Mouse (Mus musculus): ENCODE results near the gene Smco1. TPM values are rescaled to one million over a fixed set of nuclear protein-coding genes. Genes with fewer than 3 reads are reported as not detected.
"Not testable (repeated sequence)": the region's sequence is repeated elsewhere in the genome, so short reads cannot be mapped to it uniquely, and the experiment has no call there.

Smco1 gene
- total and polyA plus RNA-seq, 3 experiments = 10.9 to 29.6 (median 25.2) TPM

- DNase-seq = no peak
- H3K27ac ChIP-seq = no peak overlapping the region
- no peak overlapping the region for H3K4me3 ChIP-seq
- intact Hi-C loops (cut with DNase I) = no loop called here
- no peaks in the 10 kb centered on the region for H3K79me2 ChIP-seq (replicated peaks; ENCODE audit: control insufficient read depth, insufficient read depth, low read length)
- no peaks in the 10 kb centered on the region for H3K4me1 ChIP-seq (ENCODE audit: control insufficient read depth, insufficient read depth, low read length)
- TF ChIP-seq CTCF (IDR thresholded peaks at IDR 0.05) (no peak), POLR2A (IDR thresholded peaks at IDR 0.05; ENCODE audit: insufficient read depth, low read depth, low read length) (no peak), EP300 (IDR thresholded peaks at IDR 0.05; ENCODE audit: insufficient read depth, low read depth, low read length) (no peak)
- H3K36me3 ChIP-seq (ENCODE audit: control insufficient read depth, insufficient read depth, low read length) = no peaks in the 10 kb centered on the region
- no peak overlapping the region for H3K9ac ChIP-seq (ENCODE audit: low read depth, low read length)
- no peaks in the 10 kb centered on the region for H3K27me3 ChIP-seq (ENCODE audit: control insufficient read depth, insufficient read depth, low read length)
- WGBS = 98% methylated on average over 4 of the region's 4 CpGs
Measured at GRCm38 (mm10) chr16:32291821-32292220, 20.6 kb downstream of the Smco1 start.

GRCm38 (mm10) chr16:32299617-32300016 is 28.3 kb downstream of the Smco1 start:
- 96% methylated on average over 4 of the region's 4 CpGs for WGBS
- H3K79me2 ChIP-seq (replicated peaks; ENCODE audit: control insufficient read depth, insufficient read depth, low read length); H3K4me3 ChIP-seq; DNase-seq; H3K27ac ChIP-seq; intact Hi-C loops (cut with DNase I); H3K9ac ChIP-seq (ENCODE audit: low read depth, low read length); H3K27me3 ChIP-seq (ENCODE audit: control insufficient read depth, insufficient read depth, low read length); H3K36me3 ChIP-seq (ENCODE audit: control insufficient read depth, insufficient read depth, low read length); H3K4me1 ChIP-seq (ENCODE audit: control insufficient read depth, insufficient read depth, low read length): not testable (repeated sequence)
- peak; percentile 24; the same call in 1 of the 2 replicates for TF ChIP-seq CTCF (IDR thresholded peaks at IDR 0.05)

GRCm38 (mm10) chr16:32303046-32303445 is 31.8 kb downstream of the Smco1 start:
- H3K4me1 ChIP-seq (ENCODE audit: control insufficient read depth, insufficient read depth, low read length) = no peaks in the 10 kb centered on the region
- intact Hi-C loops (cut with DNase I) = no loop called here
- no peak for DNase-seq
- no peak overlapping the region for H3K27ac ChIP-seq
- no peaks in the 10 kb centered on the region for H3K36me3 ChIP-seq (ENCODE audit: control insufficient read depth, insufficient read depth, low read length)
- H3K27me3 ChIP-seq (ENCODE audit: control insufficient read depth, insufficient read depth, low read length) = no peaks in the 10 kb centered on the region
- TF ChIP-seq CTCF (IDR thresholded peaks at IDR 0.05) = no peak
- TF ChIP-seq EP300 (IDR thresholded peaks at IDR 0.05; ENCODE audit: insufficient read depth, low read depth, low read length) = no peak
- TF ChIP-seq POLR2A (IDR thresholded peaks at IDR 0.05; ENCODE audit: insufficient read depth, low read depth, low read length) = no peak
- H3K9ac ChIP-seq (ENCODE audit: low read depth, low read length) = no peak overlapping the region
- no peak overlapping the region for H3K4me3 ChIP-seq
- no peaks in the 10 kb centered on the region for H3K79me2 ChIP-seq (replicated peaks; ENCODE audit: control insufficient read depth, insufficient read depth, low read length)
- WGBS = 82% methylated on average over 1 of the region's 1 CpGs

- Histone ChIP-seq H3K36me3 (ENCODE audit: control insufficient read depth, insufficient read depth, low read length) (no peaks in the 10 kb centered on the region), H3K9ac (ENCODE audit: low read depth, low read length) (no peak overlapping the region), H3K4me3 (no peak overlapping the region), H3K27me3 (ENCODE audit: control insufficient read depth, insufficient read depth, low read length) (no peaks in the 10 kb centered on the region), H3K4me1 (ENCODE audit: control insufficient read depth, insufficient read depth, low read length) (no peaks in the 10 kb centered on the region), H3K27ac (no peak overlapping the region), H3K79me2 (replicated peaks; ENCODE audit: control insufficient read depth, insufficient read depth, low read length) (no peaks in the 10 kb centered on the region)
- no peak for TF ChIP-seq POLR2A (IDR thresholded peaks at IDR 0.05; ENCODE audit: insufficient read depth, low read depth, low read length)
- no peak for TF ChIP-seq CTCF (IDR thresholded peaks at IDR 0.05)
- TF ChIP-seq EP300 (IDR thresholded peaks at IDR 0.05; ENCODE audit: insufficient read depth, low read depth, low read length) = no peak
- WGBS = 89% methylated on average over 7 of the region's 7 CpGs
- intact Hi-C loops (cut with DNase I) = no loop called here
- no peak for DNase-seq
Measured at GRCm38 (mm10) chr16:32303886-32304285, 32.6 kb downstream of the Smco1 start.

- TF ChIP-seq EP300 (IDR thresholded peaks at IDR 0.05; ENCODE audit: insufficient read depth, low read depth, low read length) (no peak), POLR2A (IDR thresholded peaks at IDR 0.05; ENCODE audit: insufficient read depth, low read depth, low read length) (no peak), CTCF (IDR thresholded peaks at IDR 0.05) (no peak)
- Histone ChIP-seq H3K36me3 (ENCODE audit: control insufficient read depth, insufficient read depth, low read length) (no peaks in the 10 kb centered on the region), H3K4me3 (no peak overlapping the region), H3K27me3 (ENCODE audit: control insufficient read depth, insufficient read depth, low read length) (no peaks in the 10 kb centered on the region), H3K9ac (ENCODE audit: low read depth, low read length) (no peak overlapping the region), H3K27ac (no peak overlapping the region), H3K79me2 (replicated peaks; ENCODE audit: control insufficient read depth, insufficient read depth, low read length) (no peaks in the 10 kb centered on the region), H3K4me1 (ENCODE audit: control insufficient read depth, insufficient read depth, low read length) (no peaks in the 10 kb centered on the region)
- no peak for DNase-seq
- intact Hi-C loops (cut with DNase I) = no loop called here
- WGBS = 85% methylated on average over 4 of the region's 4 CpGs
Measured at GRCm38 (mm10) chr16:32311970-32312369, 40.7 kb downstream of the Smco1 start.

GRCm38 (mm10) chr16:32312386-32312785 is 41.1 kb downstream of the Smco1 start:
- Histone ChIP-seq H3K79me2 (replicated peaks; ENCODE audit: control insufficient read depth, insufficient read depth, low read length) (no peaks in the 10 kb centered on the region), H3K4me3 (no peak overlapping the region), H3K27ac (no peak overlapping the region), H3K36me3 (ENCODE audit: control insufficient read depth, insufficient read depth, low read length) (no peaks in the 10 kb centered on the region), H3K9ac (ENCODE audit: low read depth, low read length) (no peak overlapping the region), H3K27me3 (ENCODE audit: control insufficient read depth, insufficient read depth, low read length) (no peaks in the 10 kb centered on the region), H3K4me1 (ENCODE audit: control insufficient read depth, insufficient read depth, low read length) (no peaks in the 10 kb centered on the region)
- no peak for DNase-seq
- TF ChIP-seq EP300 (IDR thresholded peaks at IDR 0.05; ENCODE audit: insufficient read depth, low read depth, low read length) (no peak), CTCF (IDR thresholded peaks at IDR 0.05) (no peak), POLR2A (IDR thresholded peaks at IDR 0.05; ENCODE audit: insufficient read depth, low read depth, low read length) (no peak)
- 55% methylated on average over 5 of the region's 5 CpGs for WGBS
- intact Hi-C loops (cut with DNase I) = no loop called here

All from heart, adult 2 months (tissue).